Mouse (Mus musculus): ENCODE measurements at regions not wholly inside any gene's neighbourhood (a gene's known extent, or its start where the extent isn't known, plus 50 kb on each side); places are given as distances from the start of the nearest gene placed in this dataset.

DNA sequence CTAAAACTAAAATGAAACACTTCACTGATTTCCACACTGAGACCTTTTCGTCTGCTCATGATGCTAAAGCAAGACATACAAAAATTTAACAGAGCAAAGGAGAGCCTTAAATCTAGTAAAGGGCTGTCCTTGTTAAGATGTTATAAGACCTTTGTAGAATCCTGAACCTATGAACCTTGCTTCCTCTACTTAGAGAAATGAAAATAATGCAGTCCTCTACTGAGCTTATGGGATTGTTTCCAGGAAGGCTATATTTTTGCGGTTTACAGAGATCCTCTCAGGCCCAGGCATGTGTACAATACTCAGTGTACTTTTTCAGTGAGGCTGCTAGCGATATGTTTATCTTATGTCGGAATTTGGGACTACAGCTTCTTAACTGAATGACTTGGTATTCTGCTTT lies 558.5 kb upstream of the Flrt2 start:
- no peak overlapping the region for H3K27ac ChIP-seq (replicated peaks; ENCODE audit: insufficient read depth, low read depth, low read length)
- H3K27me3 ChIP-seq (ENCODE audit: control insufficient read depth, insufficient read depth, low read length) = no peaks in the 10 kb centered on the region
- TF ChIP-seq POLR2A (IDR thresholded peaks at IDR 0.05; ENCODE audit: extremely low read depth, insufficient read depth, low read length) = no peak
- TF ChIP-seq CTCF (IDR thresholded peaks at IDR 0.05; ENCODE audit: low read depth, low read length) = no peak
- H3K9ac ChIP-seq (ENCODE audit: low read depth, low read length) = no peak overlapping the region
- WGBS = 86% methylated on average over 4 of the region's 4 CpGs
- H3K4me3 ChIP-seq (ENCODE audit: insufficient read depth, low read depth, low read length) = no peak overlapping the region
- H3K36me3 ChIP-seq (ENCODE audit: control insufficient read depth, insufficient read depth, low read length) = no peaks in the 10 kb centered on the region
- no peaks in the 10 kb centered on the region for H3K79me2 ChIP-seq (ENCODE audit: control insufficient read depth, insufficient read depth, low read length)
- DNase-seq (ENCODE audit: extremely low read depth, low read depth, low spot score) = no peak
- H3K4me1 ChIP-seq (ENCODE audit: control insufficient read depth, insufficient read depth, low read length) = no peaks in the 10 kb centered on the region

DNA sequence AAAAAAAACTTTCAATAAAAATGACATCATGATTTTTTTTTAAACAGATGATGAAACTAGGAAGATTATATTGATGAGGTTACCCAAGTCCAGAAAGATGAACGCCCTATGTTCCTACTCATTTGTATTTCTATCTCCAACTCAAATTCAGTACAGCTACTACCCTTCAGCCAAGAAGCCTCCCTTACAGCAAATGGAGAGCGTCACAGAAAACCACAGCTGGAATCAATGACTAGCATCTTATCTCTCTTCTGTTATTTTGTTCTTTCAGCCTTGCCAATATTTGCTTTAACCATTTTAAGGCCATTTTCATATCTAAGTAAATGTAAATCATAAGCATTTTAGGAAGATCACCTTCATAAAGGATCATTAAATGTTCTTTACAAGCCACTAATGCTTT lies 553.9 kb upstream of the Flrt2 start:
- H3K9ac ChIP-seq (ENCODE audit: low read depth, low read length) = no peak overlapping the region
- H3K27me3 ChIP-seq (ENCODE audit: control insufficient read depth, insufficient read depth, low read length) = no peaks in the 10 kb centered on the region
- no peaks in the 10 kb centered on the region for H3K36me3 ChIP-seq (ENCODE audit: control insufficient read depth, insufficient read depth, low read length)
- H3K4me1 ChIP-seq (ENCODE audit: control insufficient read depth, insufficient read depth, low read length) = no peaks in the 10 kb centered on the region
- DNase-seq (ENCODE audit: extremely low read depth, low read depth, low spot score) = no peak
- no peaks in the 10 kb centered on the region for H3K79me2 ChIP-seq (ENCODE audit: control insufficient read depth, insufficient read depth, low read length)
- 83% methylated on average over 2 of the region's 2 CpGs for WGBS
- H3K4me3 ChIP-seq (ENCODE audit: insufficient read depth, low read depth, low read length) = no peak overlapping the region
- H3K27ac ChIP-seq (replicated peaks; ENCODE audit: insufficient read depth, low read depth, low read length) = no peak overlapping the region
- TF ChIP-seq POLR2A (IDR thresholded peaks at IDR 0.05; ENCODE audit: extremely low read depth, insufficient read depth, low read length) (no peak), CTCF (IDR thresholded peaks at IDR 0.05; ENCODE audit: low read depth, low read length) (no peak)

DNA sequence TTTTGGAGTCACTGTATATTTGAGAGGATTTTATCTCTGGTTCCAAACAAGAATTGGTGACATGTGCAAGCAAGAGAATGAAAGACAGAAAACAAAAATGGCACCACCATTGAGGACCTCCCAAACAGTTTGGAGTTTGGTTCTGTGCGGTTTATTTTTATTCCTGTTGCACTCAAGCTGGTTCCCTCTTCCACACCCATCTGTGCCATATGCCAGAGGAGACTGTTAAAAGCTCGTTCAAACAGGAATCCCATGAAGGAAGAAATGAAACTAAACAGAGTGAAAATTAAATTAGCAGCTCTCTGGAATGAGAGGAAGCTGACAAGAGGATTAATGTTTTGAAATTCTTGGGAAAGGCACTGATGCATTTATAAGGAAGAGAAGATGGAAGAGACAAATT lies 521.0 kb upstream of the Flrt2 start:
- 67% methylated on average over 2 of the region's 2 CpGs for WGBS
- no peak overlapping the region for H3K27ac ChIP-seq (replicated peaks; ENCODE audit: insufficient read depth, low read depth, low read length)

DNA sequence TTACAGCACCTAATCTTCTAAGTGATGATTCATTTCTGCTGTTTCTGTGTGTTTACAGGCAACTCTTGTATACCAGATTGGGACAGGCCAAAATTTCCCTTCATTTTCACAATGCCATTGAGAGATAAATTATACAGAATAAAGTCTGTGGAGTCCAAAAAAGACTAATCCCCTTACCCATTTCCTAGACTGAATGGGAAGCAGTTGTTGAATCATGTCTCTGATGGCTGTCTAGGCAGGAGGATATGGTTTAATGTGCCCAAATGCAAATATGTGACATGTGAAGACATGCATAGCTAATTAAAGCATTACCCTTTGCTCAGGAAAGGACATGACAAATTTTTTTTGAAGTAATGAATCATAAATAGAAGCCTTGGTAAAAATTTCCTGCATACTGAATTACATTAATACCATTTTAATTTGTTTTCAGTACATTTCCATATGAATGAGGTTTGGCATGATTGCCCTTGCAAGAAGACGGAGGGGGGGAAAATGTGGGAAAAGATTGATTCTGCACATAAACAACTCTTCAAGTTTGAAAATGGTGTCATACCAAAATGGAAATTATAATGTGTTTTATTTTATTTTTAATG lies 518.1 kb upstream of the Flrt2 start:
- 90% methylated on average over 1 of the region's 1 CpGs for WGBS
- Histone ChIP-seq H3K4me1 (ENCODE audit: control insufficient read depth, insufficient read depth, low read length) (no peaks in the 10 kb centered on the region), H3K79me2 (ENCODE audit: control insufficient read depth, insufficient read depth, low read length) (no peaks in the 10 kb centered on the region), H3K27me3 (ENCODE audit: control insufficient read depth, insufficient read depth, low read length) (no peaks in the 10 kb centered on the region), H3K27ac (replicated peaks; ENCODE audit: insufficient read depth, low read depth, low read length) (no peak overlapping the region), H3K9ac (ENCODE audit: low read depth, low read length) (no peak overlapping the region), H3K36me3 (ENCODE audit: control insufficient read depth, insufficient read depth, low read length) (no peaks in the 10 kb centered on the region), H3K4me3 (ENCODE audit: insufficient read depth, low read depth, low read length) (no peak overlapping the region)
- DNase-seq (ENCODE audit: extremely low read depth, low read depth, low spot score) = no peak
- no peak for TF ChIP-seq POLR2A (IDR thresholded peaks at IDR 0.05; ENCODE audit: extremely low read depth, insufficient read depth, low read length)

More for the DNA sequence above, 521.0 kb upstream of the Flrt2 start:
- no peaks in the 10 kb centered on the region for H3K27me3 ChIP-seq (ENCODE audit: control insufficient read depth, insufficient read depth, low read length)
- no peaks in the 10 kb centered on the region for H3K79me2 ChIP-seq (ENCODE audit: control insufficient read depth, insufficient read depth, low read length)
- no peaks in the 10 kb centered on the region for H3K36me3 ChIP-seq (ENCODE audit: control insufficient read depth, insufficient read depth, low read length)
- no peak overlapping the region for H3K4me3 ChIP-seq (ENCODE audit: insufficient read depth, low read depth, low read length)
- no peak overlapping the region for H3K9ac ChIP-seq (ENCODE audit: low read depth, low read length)
- no peak for TF ChIP-seq POLR2A (IDR thresholded peaks at IDR 0.05; ENCODE audit: extremely low read depth, insufficient read depth, low read length)
- no peaks in the 10 kb centered on the region for H3K4me1 ChIP-seq (ENCODE audit: control insufficient read depth, insufficient read depth, low read length)
- no peak for DNase-seq (ENCODE audit: extremely low read depth, low read depth, low spot score)

DNA sequence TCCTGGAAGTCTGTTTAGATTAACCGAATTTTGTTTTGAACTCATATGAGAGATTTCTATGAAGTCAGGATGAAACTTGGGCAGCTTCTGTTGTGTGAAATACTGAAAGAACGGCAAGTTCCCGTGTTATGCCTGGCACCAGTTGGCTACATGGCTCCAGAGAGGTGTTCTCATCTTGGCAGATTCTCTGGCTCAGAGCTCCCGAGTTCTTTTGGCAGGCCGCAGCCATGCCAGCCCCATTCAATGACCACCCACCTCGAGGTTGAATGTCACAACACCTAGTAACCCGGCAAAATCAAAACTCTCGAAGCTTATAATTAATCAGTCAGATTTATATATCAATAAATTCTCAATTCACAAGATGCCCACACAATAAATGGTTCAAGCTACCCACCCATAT lies 489.5 kb upstream of the Flrt2 start:
- Histone ChIP-seq H3K36me3 (ENCODE audit: control insufficient read depth, insufficient read depth, low read length) (no peaks in the 10 kb centered on the region), H3K27me3 (ENCODE audit: control insufficient read depth, insufficient read depth, low read length) (no peaks in the 10 kb centered on the region), H3K4me1 (ENCODE audit: control insufficient read depth, insufficient read depth, low read length) (no peaks in the 10 kb centered on the region), H3K27ac (replicated peaks; ENCODE audit: insufficient read depth, low read depth, low read length) (no peak overlapping the region), H3K9ac (ENCODE audit: low read depth, low read length) (no peak overlapping the region), H3K79me2 (ENCODE audit: control insufficient read depth, insufficient read depth, low read length) (no peaks in the 10 kb centered on the region), H3K4me3 (ENCODE audit: insufficient read depth, low read depth, low read length) (no peak overlapping the region)
- WGBS = 85% methylated on average over 8 of the region's 8 CpGs
- DNase-seq (ENCODE audit: extremely low read depth, low read depth, low spot score) = no peak
- TF ChIP-seq CTCF (IDR thresholded peaks at IDR 0.05; ENCODE audit: low read depth, low read length) (no peak), POLR2A (IDR thresholded peaks at IDR 0.05; ENCODE audit: extremely low read depth, insufficient read depth, low read length) (no peak)

DNA sequence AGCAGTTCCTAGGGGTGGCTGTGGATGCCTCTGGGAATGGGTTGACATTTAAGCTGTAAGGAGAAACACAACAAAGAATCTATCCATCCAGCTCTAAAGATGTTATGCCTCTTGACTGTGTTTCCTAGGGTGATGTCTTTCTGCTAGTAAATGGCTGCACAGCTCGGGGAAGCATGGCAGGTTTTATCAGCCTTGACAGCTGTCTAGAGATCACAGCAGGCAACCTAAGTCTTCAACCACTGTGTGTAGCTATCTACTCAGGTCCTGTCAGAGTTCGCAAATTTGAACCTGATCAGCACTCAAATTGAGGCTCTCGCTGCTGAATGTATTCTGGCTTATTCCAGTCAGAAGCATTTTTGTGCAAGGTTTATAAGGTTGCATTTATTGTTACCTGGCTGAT lies 486.9 kb upstream of the Flrt2 start:
- no peaks in the 10 kb centered on the region for H3K36me3 ChIP-seq (ENCODE audit: control insufficient read depth, insufficient read depth, low read length)

More for the DNA sequence above, 486.9 kb upstream of the Flrt2 start:
- Histone ChIP-seq H3K27me3 (ENCODE audit: control insufficient read depth, insufficient read depth, low read length) (no peaks in the 10 kb centered on the region), H3K4me3 (ENCODE audit: insufficient read depth, low read depth, low read length) (no peak overlapping the region), H3K79me2 (ENCODE audit: control insufficient read depth, insufficient read depth, low read length) (no peaks in the 10 kb centered on the region), H3K27ac (replicated peaks; ENCODE audit: insufficient read depth, low read depth, low read length) (no peak overlapping the region), H3K9ac (ENCODE audit: low read depth, low read length) (no peak overlapping the region), H3K4me1 (ENCODE audit: control insufficient read depth, insufficient read depth, low read length) (no peaks in the 10 kb centered on the region)
- TF ChIP-seq CTCF (IDR thresholded peaks at IDR 0.05; ENCODE audit: low read depth, low read length) (no peak), POLR2A (IDR thresholded peaks at IDR 0.05; ENCODE audit: extremely low read depth, insufficient read depth, low read length) (no peak)
- 82% methylated on average over 3 of the region's 3 CpGs for WGBS
- DNase-seq (ENCODE audit: extremely low read depth, low read depth, low spot score) = no peak

All from liver, adult 2 months (tissue).